ENCODE assay signal across 9 mouse cellular contexts in the genomic region with DNA sequence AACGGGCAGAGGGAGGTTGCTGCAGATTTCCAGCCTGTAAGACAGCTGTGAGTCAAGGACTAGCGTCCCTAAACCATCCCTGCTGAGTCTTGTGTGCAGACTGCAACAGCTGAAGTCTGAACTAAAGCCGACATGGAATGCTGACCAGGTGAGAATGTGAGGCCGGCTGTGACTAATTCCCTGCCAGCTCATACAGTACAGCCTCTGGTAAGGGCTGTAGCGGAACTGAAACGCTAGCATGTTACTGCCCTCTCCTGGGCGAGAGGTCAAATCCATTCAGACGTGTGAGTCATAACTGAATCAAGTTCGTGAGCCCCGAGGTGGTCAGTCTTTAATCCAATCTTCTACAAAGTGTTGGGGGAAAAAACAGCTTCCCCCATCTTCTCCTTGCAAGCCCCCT. TPM values are rescaled to one million over a fixed set of nuclear protein-coding genes. Genes with fewer than 3 reads are reported as not detected.
DNase-seq lines count a peak whose midpoint lies in the region; ATAC-seq and TF ChIP-seq lines count a peak whose summit lies in the region.
"Had no signal": no experiment of that assay in that cellular context is flagged by ENCODE, and none has a peak within 500 bp of the region (broad histone marks: within the 10 kb centered on the region; RNA-seq: fewer than 3 reads in every experiment).

No protein-coding gene starts in this region.

- peak; percentile 19 for DNase-seq in heart, postnatal 0 days (ENCODE audit: low spot score)
- DNase-seq in heart, adult 11 months, result no peak
- DNase-seq in cerebellum, adult 2 months, result peak; percentile 26 to 40
- peak; percentile 52 for DNase-seq in limb, embryonic 10.5 days (ENCODE audit: low spot score)
- peak; percentile 16 for DNase-seq in neural tube, embryonic 10.5 days (ENCODE audit: extremely low spot score, low spot score)
- no peak for DNase-seq in right cerebral cortex, postnatal 4 days
- DNase-seq in right cerebral cortex, adult 18-20 months, result no peak

- TF ChIP-seq CTCF in heart, postnatal 0 days (IDR thresholded peaks at IDR 0.05; ENCODE audit: low read depth), result peak; percentile 38
- peak; percentile 53 for TF ChIP-seq CTCF in cerebellum, adult 2 months (IDR thresholded peaks at IDR 0.05; ENCODE audit: borderline replicate concordance, insufficient read depth, low read depth, low read length)

- no peak overlapping the region for H3K4me3 ChIP-seq in heart, postnatal 0 days (ENCODE audit: low read depth, low read length)
- H3K4me3 ChIP-seq in cerebellum, adult 2 months (replicated peaks; ENCODE audit: insufficient read depth, low read depth, low read length), result no peak overlapping the region
- no peak overlapping the region for H3K4me3 ChIP-seq in forebrain, embryonic 16.5 days (replicated peaks; ENCODE audit: low read length)
- no peak overlapping the region for H3K4me3 ChIP-seq in limb, embryonic 10.5 days
- H3K4me3 ChIP-seq: heart, embryonic 15.5 days had no signal

- H3K27me3 ChIP-seq in heart, postnatal 0 days (ENCODE audit: control insufficient read depth, insufficient read depth, low read length), result no peaks in the 10 kb centered on the region
- no peaks in the 10 kb centered on the region for H3K27me3 ChIP-seq in cerebellum, adult 2 months (ENCODE audit: control insufficient read depth, insufficient read depth, low read length)
- no peaks in the 10 kb centered on the region for H3K27me3 ChIP-seq in forebrain, embryonic 16.5 days (replicated peaks; ENCODE audit: control insufficient read depth, insufficient read depth, low read length)
- H3K27me3 ChIP-seq in limb, embryonic 10.5 days (ENCODE audit: low read depth, poor library complexity, severe bottlenecking), result no peaks in the 10 kb centered on the region
- H3K27me3 ChIP-seq: heart, embryonic 15.5 days had no signal

- H3K9me3 ChIP-seq in heart, postnatal 0 days (replicated peaks; ENCODE audit: control insufficient read depth, low read length), result no peaks in the 10 kb centered on the region
- H3K9me3 ChIP-seq in forebrain, embryonic 16.5 days (ENCODE audit: control insufficient read depth, low read length), result no peaks in the 10 kb centered on the region
- no peaks in the 10 kb centered on the region for H3K9me3 ChIP-seq in limb, embryonic 10.5 days (replicated peaks)
- H3K9me3 ChIP-seq: heart, embryonic 15.5 days had no signal

- H3K36me3 ChIP-seq in heart, postnatal 0 days (replicated peaks; ENCODE audit: control insufficient read depth, insufficient read depth, low read length), result no peaks in the 10 kb centered on the region
- H3K36me3 ChIP-seq in forebrain, embryonic 16.5 days (ENCODE audit: control insufficient read depth, insufficient read depth), result no peaks in the 10 kb centered on the region
- H3K36me3 ChIP-seq in limb, embryonic 10.5 days, result no peaks in the 10 kb centered on the region
- H3K36me3 ChIP-seq: heart, embryonic 15.5 days had no signal

- no peak overlapping the region for H3K4me2 ChIP-seq in heart, postnatal 0 days (ENCODE audit: low read depth, low read length)
- H3K4me2 ChIP-seq in forebrain, embryonic 16.5 days (ENCODE audit: low read length), result no peak overlapping the region
- H3K4me2 ChIP-seq: heart, embryonic 15.5 days had no signal

- no peak for TF ChIP-seq POLR2A in cerebellum, adult 2 months (IDR thresholded peaks at IDR 0.05; ENCODE audit: borderline replicate concordance, insufficient read depth, low read length)

- TF ChIP-seq EP300 in heart, postnatal 0 days (IDR thresholded peaks at IDR 0.05; ENCODE audit: low read depth), result no peak

- H3K4me1 ChIP-seq in heart, postnatal 0 days (ENCODE audit: control insufficient read depth, insufficient read depth), result no peaks in the 10 kb centered on the region
- no peaks in the 10 kb centered on the region for H3K4me1 ChIP-seq in cerebellum, adult 2 months (ENCODE audit: control insufficient read depth, insufficient read depth, low read length)
- no peaks in the 10 kb centered on the region for H3K4me1 ChIP-seq in forebrain, embryonic 16.5 days (replicated peaks; ENCODE audit: control insufficient read depth, insufficient read depth, low read length)
- peaks cover 14% of the 10 kb centered on the region for H3K4me1 ChIP-seq in limb, embryonic 10.5 days
- H3K4me1 ChIP-seq: heart, embryonic 15.5 days had no signal

- H3K27ac ChIP-seq in heart, postnatal 0 days (ENCODE audit: low read depth), result no peak overlapping the region
- no peak overlapping the region for H3K27ac ChIP-seq in cerebellum, adult 2 months (ENCODE audit: insufficient read depth, low read length)
- H3K27ac ChIP-seq in forebrain, embryonic 16.5 days (ENCODE audit: low read length), result no peak overlapping the region
- H3K27ac ChIP-seq in limb, embryonic 10.5 days, result no peak overlapping the region
- H3K27ac ChIP-seq: heart, embryonic 15.5 days had no signal

- peak; percentile 41 for ATAC-seq in heart, postnatal 0 days (ENCODE audit: insufficient read depth, low read depth)
- ATAC-seq in forebrain, embryonic 16.5 days, result peak; percentile 33; the same call in 1 of the 2 replicates

- 16% methylated on average over 10 of the region's 10 CpGs for WGBS in heart, postnatal 0 days
- WGBS in cerebellum, adult 2 months, result 13% methylated on average over 10 of the region's 10 CpGs
- 35% methylated on average over 10 of the region's 10 CpGs for WGBS in forebrain, embryonic 16.5 days
- 37% methylated on average over 10 of the region's 10 CpGs for WGBS in limb, embryonic 10.5 days

- H3K9ac ChIP-seq in heart, postnatal 0 days (replicated peaks; ENCODE audit: low read depth, low read length), result no peak overlapping the region
- no peak overlapping the region for H3K9ac ChIP-seq in forebrain, embryonic 16.5 days (replicated peaks; ENCODE audit: low read depth, low read length)
- H3K9ac ChIP-seq: heart, embryonic 15.5 days had no signal

RNA-seq across cellular contexts. Expression of a gene that starts 42.9 kb away (rescaled TPM):
- total RNA-seq in heart, postnatal 0 days (2014; rRNA removed; ENCODE audit: low replicate concordance), result 0.11 and 0.15 TPM in 2 replicates
- polyA plus RNA-seq in heart, postnatal 0 days (2015; fragmentation: Nextera tagmentation; extraction: Ambion mirVana), result not detected in 2 replicates
- polyA plus RNA-seq in cerebellum, adult 2 months (2012; rRNA removed), result 3.3 and 4.0 TPM in 2 replicates
- 77.0 and 114 TPM in 2 replicates for polyA plus RNA-seq in forebrain, embryonic 16.5 days (2015; fragmentation: Nextera tagmentation; extraction: Ambion mirVana)
- polyA plus RNA-seq in limb, embryonic 10.5 days (2016; fragmentation: Nextera tagmentation; extraction: Ambion mirVana), result 0.03 TPM in 1 of 2 replicates, not detected in the other

Comparison
In these comparisons a context has a peak if more than half of its experiments do, and no peak if none do; other contexts are left out.
1. DNase-seq: peak in heart, postnatal 0 days (single experiment), cerebellum, adult 2 months (2 of 2), limb, embryonic 10.5 days (single experiment) and neural tube, embryonic 10.5 days (single experiment); none in heart, adult 11 months (single experiment), right cerebral cortex, postnatal 4 days (single experiment) and right cerebral cortex, adult 18-20 months (single experiment).
2. RNA of a gene that starts 42.9 kb away (polyA plus RNA-seq): 77.0 to 114 TPM in forebrain, embryonic 16.5 days; 3.3 to 4.0 TPM in cerebellum, adult 2 months, 0.03 TPM in limb, embryonic 10.5 days and not detected in heart, postnatal 0 days; every median in the first group is over 10 times any median in the second.